Mouse (Mus musculus): ENCODE data around the gene Gprin3. TPM values are rescaled to one million over a fixed set of nuclear protein-coding genes. Genes with fewer than 3 reads are reported as not detected.

Gprin3 gene
- polyA plus RNA-seq, 1 experiment from 2014 or later = 0.14 TPM

- Histone ChIP-seq H3K4me1 (replicated peaks) (no peaks in the 10 kb centered on the region), H3K36me3 (replicated peaks) (no peaks in the 10 kb centered on the region), H3K27me3 (no peaks in the 10 kb centered on the region), H3K9ac (no peak overlapping the region), H3K9me3 (replicated peaks) (no peaks in the 10 kb centered on the region), H3K4me3 (replicated peaks) (no peak overlapping the region), H3K4me2 (no peak overlapping the region), H3K27ac (replicated peaks) (no peak overlapping the region)
- ATAC-seq (ENCODE audit: insufficient read depth) = no peak
- WGBS (ENCODE audit: insufficient replicate concordance) = 48% methylated on average over 2 of the region's 2 CpGs
Measured at GRCm38 (mm10) chr6:59418659-59419058, 7.4 kb downstream of the Gprin3 start.

- no peak overlapping the region for H3K9ac ChIP-seq
- WGBS (ENCODE audit: insufficient replicate concordance) = 56% methylated on average over 6 of the region's 6 CpGs
- no peaks in the 10 kb centered on the region; the same call in 1 of the 2 replicates for H3K4me1 ChIP-seq (replicated peaks)
- H3K27me3 ChIP-seq = no peaks in the 10 kb centered on the region
- no peak overlapping the region for H3K4me2 ChIP-seq
- H3K4me3 ChIP-seq (replicated peaks) = no peak overlapping the region
- 0 out of 2 replicates have a peak, but pooled peaks have one; percentile 52 for ATAC-seq (ENCODE audit: insufficient read depth)
- H3K27ac ChIP-seq (replicated peaks) = no peak overlapping the region
- H3K36me3 ChIP-seq (replicated peaks) = no peaks in the 10 kb centered on the region
- no peaks in the 10 kb centered on the region for H3K9me3 ChIP-seq (replicated peaks)
Measured at GRCm38 (mm10) chr6:59414816-59415215, 11.3 kb downstream of the Gprin3 start.

GRCm38 (mm10) chr6:59412417-59413346, 13.4 kb downstream of the Gprin3 start:
- H3K4me1 ChIP-seq (replicated peaks) = no peaks in the 10 kb centered on the region; the same call in 1 of the 2 replicates
- H3K4me2 ChIP-seq = no peak overlapping the region
- H3K27ac ChIP-seq (replicated peaks) = no peak overlapping the region
- 18% methylated on average over 13 of the region's 13 CpGs for WGBS (ENCODE audit: insufficient replicate concordance)
- no peaks in the 10 kb centered on the region for H3K27me3 ChIP-seq
- H3K9ac ChIP-seq = no peak overlapping the region
- H3K4me3 ChIP-seq (replicated peaks) = no peak overlapping the region
- H3K9me3 ChIP-seq (replicated peaks) = no peaks in the 10 kb centered on the region
- H3K36me3 ChIP-seq (replicated peaks) = no peaks in the 10 kb centered on the region
- no peak for ATAC-seq (ENCODE audit: insufficient read depth)

- 56% methylated on average over 3 of the region's 3 CpGs for WGBS (ENCODE audit: insufficient replicate concordance)
- no peak overlapping the region for H3K9ac ChIP-seq
- no peak overlapping the region for H3K27ac ChIP-seq (replicated peaks)
- no peaks in the 10 kb centered on the region; the same call in 1 of the 2 replicates for H3K4me1 ChIP-seq (replicated peaks)
- H3K4me2 ChIP-seq = no peak overlapping the region
- H3K36me3 ChIP-seq (replicated peaks) = no peaks in the 10 kb centered on the region
- no peak for ATAC-seq (ENCODE audit: insufficient read depth)
- H3K27me3 ChIP-seq = no peaks in the 10 kb centered on the region
- H3K4me3 ChIP-seq (replicated peaks) = no peak overlapping the region
- no peaks in the 10 kb centered on the region for H3K9me3 ChIP-seq (replicated peaks)
Measured at GRCm38 (mm10) chr6:59409001-59409700, 16.9 kb downstream of the Gprin3 start.

- no peak overlapping the region for H3K9ac ChIP-seq
- H3K9me3 ChIP-seq (replicated peaks) = no peaks in the 10 kb centered on the region
- H3K4me3 ChIP-seq (replicated peaks) = no peak overlapping the region
- H3K27me3 ChIP-seq = no peaks in the 10 kb centered on the region
- H3K36me3 ChIP-seq (replicated peaks) = no peaks in the 10 kb centered on the region
- no peak overlapping the region for H3K4me2 ChIP-seq
- ATAC-seq (ENCODE audit: insufficient read depth) = no peak
- H3K4me1 ChIP-seq (replicated peaks) = no peaks in the 10 kb centered on the region
- H3K27ac ChIP-seq (replicated peaks) = no peak overlapping the region
- WGBS (ENCODE audit: insufficient replicate concordance) = 59% methylated on average over 4 of the region's 4 CpGs
Measured at GRCm38 (mm10) chr6:59407482-59407997, 18.6 kb downstream of the Gprin3 start.

- no peaks in the 10 kb centered on the region for H3K36me3 ChIP-seq (replicated peaks)
- ATAC-seq (ENCODE audit: insufficient read depth) = no peak
- H3K9me3 ChIP-seq (replicated peaks) = no peaks in the 10 kb centered on the region
- no peak overlapping the region for H3K27ac ChIP-seq (replicated peaks)
- no peaks in the 10 kb centered on the region for H3K27me3 ChIP-seq
- no peak overlapping the region for H3K4me2 ChIP-seq
- no peak overlapping the region for H3K4me3 ChIP-seq (replicated peaks)
- no peak overlapping the region for H3K9ac ChIP-seq
- 58% methylated on average over 3 of the region's 3 CpGs for WGBS (ENCODE audit: insufficient replicate concordance)
- H3K4me1 ChIP-seq (replicated peaks) = no peaks in the 10 kb centered on the region
Measured at GRCm38 (mm10) chr6:59390208-59390607, 35.9 kb downstream of the Gprin3 start.

GRCm38 (mm10) chr6:59365300-59365699, 60.8 kb downstream of the Gprin3 start:
- ATAC-seq (ENCODE audit: insufficient read depth) = no peak
- H3K27ac ChIP-seq (replicated peaks) = no peak overlapping the region
- H3K27me3 ChIP-seq = no peaks in the 10 kb centered on the region
- no peak overlapping the region for H3K4me3 ChIP-seq (replicated peaks)
- H3K4me2 ChIP-seq = no peak overlapping the region
- H3K4me1 ChIP-seq (replicated peaks) = no peaks in the 10 kb centered on the region
- no peaks in the 10 kb centered on the region for H3K36me3 ChIP-seq (replicated peaks)
- H3K9ac ChIP-seq = no peak overlapping the region
- H3K9me3 ChIP-seq (replicated peaks) = no peaks in the 10 kb centered on the region

- no peak overlapping the region for H3K4me3 ChIP-seq (replicated peaks)
- ATAC-seq (ENCODE audit: insufficient read depth) = no peak
- no peak overlapping the region for H3K27ac ChIP-seq (replicated peaks)
- no peaks in the 10 kb centered on the region for H3K27me3 ChIP-seq
- H3K4me1 ChIP-seq (replicated peaks) = no peaks in the 10 kb centered on the region
- 60% methylated on average over 2 of the region's 2 CpGs for WGBS (ENCODE audit: insufficient replicate concordance)
- H3K4me2 ChIP-seq = no peak overlapping the region
- H3K9ac ChIP-seq = no peak overlapping the region
- H3K36me3 ChIP-seq (replicated peaks) = no peaks in the 10 kb centered on the region
- H3K9me3 ChIP-seq (replicated peaks) = no peaks in the 10 kb centered on the region
Measured at GRCm38 (mm10) chr6:59363282-59363681, 62.8 kb downstream of the Gprin3 start.

GRCm38 (mm10) chr6:59354943-59355342, 71.2 kb downstream of the Gprin3 start:
- no peak overlapping the region for H3K4me2 ChIP-seq
- WGBS (ENCODE audit: insufficient replicate concordance) = 64% methylated on average over 7 of the region's 7 CpGs
- no peaks in the 10 kb centered on the region for H3K27me3 ChIP-seq
- H3K9ac ChIP-seq = no peak overlapping the region
- H3K36me3 ChIP-seq (replicated peaks) = no peaks in the 10 kb centered on the region
- H3K9me3 ChIP-seq (replicated peaks) = no peaks in the 10 kb centered on the region
- no peak overlapping the region for H3K4me3 ChIP-seq (replicated peaks)
- no peak for ATAC-seq (ENCODE audit: insufficient read depth)
- no peaks in the 10 kb centered on the region for H3K4me1 ChIP-seq (replicated peaks)
- H3K27ac ChIP-seq (replicated peaks) = no peak overlapping the region

- H3K27ac ChIP-seq (replicated peaks) = no peak overlapping the region
- no peaks in the 10 kb centered on the region for H3K4me1 ChIP-seq (replicated peaks)
- H3K36me3 ChIP-seq (replicated peaks) = no peaks in the 10 kb centered on the region
- no peaks in the 10 kb centered on the region for H3K27me3 ChIP-seq
- no peak for ATAC-seq (ENCODE audit: insufficient read depth)
- no peak overlapping the region for H3K4me2 ChIP-seq
- H3K9me3 ChIP-seq (replicated peaks) = no peaks in the 10 kb centered on the region
- 70% methylated on average over 5 of the region's 5 CpGs for WGBS (ENCODE audit: insufficient replicate concordance)
- H3K4me3 ChIP-seq (replicated peaks) = no peak overlapping the region
- H3K9ac ChIP-seq = no peak overlapping the region
Measured at GRCm38 (mm10) chr6:59351108-59351789, 74.8 kb downstream of the Gprin3 start.

GRCm38 (mm10) chr6:59348673-59349072, 77.4 kb downstream of the Gprin3 start:
- no peak overlapping the region for H3K4me3 ChIP-seq (replicated peaks)
- no peaks in the 10 kb centered on the region for H3K36me3 ChIP-seq (replicated peaks)
- no peak overlapping the region for H3K4me2 ChIP-seq
- H3K4me1 ChIP-seq (replicated peaks) = no peaks in the 10 kb centered on the region
- no peak for ATAC-seq (ENCODE audit: insufficient read depth)
- H3K9me3 ChIP-seq (replicated peaks) = no peaks in the 10 kb centered on the region
- H3K27me3 ChIP-seq = no peaks in the 10 kb centered on the region
- no peak overlapping the region for H3K9ac ChIP-seq
- WGBS (ENCODE audit: insufficient replicate concordance) = 43% methylated on average over 1 of the region's 1 CpGs
- no peak overlapping the region for H3K27ac ChIP-seq (replicated peaks)

Data from liver, embryonic 15.5 days (tissue).